In genomic region chr12:58802410-58802809, GRCm38 (mm10) we compare ENCODE assay signal across 8 mouse cellular contexts.
DNase-seq lines count a peak whose midpoint lies in the region; ATAC-seq and TF ChIP-seq lines count a peak whose summit lies in the region.

No protein-coding gene starts in this region.

- intact Hi-C loops in heart, postnatal 36 days (cut with DNase I) = loop anchor here (1.0 kb wide), 1 partner anchor 976 kb away; no protein-coding TSS in a partner anchor

- 0 out of 2 replicates have a peak, but pooled peaks have one; percentile 22 for TF ChIP-seq EP300 in ES-Bruce4 (IDR thresholded peaks at IDR 0.05; ENCODE audit: insufficient read depth, low read depth, low read length)

- no peak overlapping the region for H3K4me2 ChIP-seq in forebrain, embryonic 13.5 days
- H3K4me2 ChIP-seq in lung, embryonic 15.5 days = no peak overlapping the region

- no peaks in the 10 kb centered on the region for H3K4me1 ChIP-seq in ES-Bruce4 (ENCODE audit: control insufficient read depth, insufficient read depth, low read length)
- peaks cover 2% of the 10 kb centered on the region; the same call in 1 of the 2 replicates for H3K4me1 ChIP-seq in forebrain, embryonic 13.5 days
- no peaks in the 10 kb centered on the region for H3K4me1 ChIP-seq in lung, embryonic 15.5 days

- 40% methylated on average over 4 of the region's 4 CpGs for WGBS in forebrain, embryonic 13.5 days
- WGBS in lung, embryonic 15.5 days = 37% methylated on average over 4 of the region's 4 CpGs

- H3K36me3 ChIP-seq in ES-Bruce4 (ENCODE audit: control insufficient read depth, insufficient read depth, low read length, poor library complexity, severe bottlenecking) = no peaks in the 10 kb centered on the region
- H3K36me3 ChIP-seq in forebrain, embryonic 13.5 days (ENCODE audit: poor library complexity, severe bottlenecking) = no peaks in the 10 kb centered on the region
- no peaks in the 10 kb centered on the region for H3K36me3 ChIP-seq in lung, embryonic 15.5 days

- no peaks in the 10 kb centered on the region for H3K27me3 ChIP-seq in ES-Bruce4 (ENCODE audit: control insufficient read depth, insufficient read depth, low read length, poor library complexity, severe bottlenecking)
- H3K27me3 ChIP-seq in forebrain, embryonic 13.5 days = no peaks in the 10 kb centered on the region
- H3K27me3 ChIP-seq in lung, embryonic 15.5 days = no peaks in the 10 kb centered on the region

- peak; percentile 88 for TF ChIP-seq CTCF in ES-Bruce4 (IDR thresholded peaks at IDR 0.05; ENCODE audit: low read depth, low read length)

- H3K9ac ChIP-seq in ES-Bruce4 (ENCODE audit: low read depth, poor library complexity, severe bottlenecking) = no peak overlapping the region
- no peak overlapping the region for H3K9ac ChIP-seq in forebrain, embryonic 13.5 days
- H3K9ac ChIP-seq in lung, embryonic 15.5 days = no peak overlapping the region

- TF ChIP-seq POLR2A in ES-Bruce4 (IDR thresholded peaks at IDR 0.05; ENCODE audit: insufficient read depth, low read length) = no peak

- H3K4me3 ChIP-seq in ES-Bruce4 (ENCODE audit: low read depth, low read length) = no peak overlapping the region
- no peak overlapping the region for H3K4me3 ChIP-seq in forebrain, embryonic 13.5 days
- no peak overlapping the region for H3K4me3 ChIP-seq in lung, embryonic 15.5 days

- peak; percentile 93 for ATAC-seq in forebrain, embryonic 13.5 days
- 0 out of 2 replicates have a peak, but pooled peaks have one; percentile 55 for ATAC-seq in lung, embryonic 15.5 days (ENCODE audit: borderline replicate concordance, extremely low read depth, low FRiP score, low TSS enrichment)

- H3K27ac ChIP-seq in ES-Bruce4 (ENCODE audit: insufficient read depth, low read length) = no peak overlapping the region
- H3K27ac ChIP-seq in forebrain, embryonic 13.5 days = no peak overlapping the region
- H3K27ac ChIP-seq in lung, embryonic 15.5 days = no peak overlapping the region

- DNase-seq in brain, embryonic 18.5 days (ENCODE audit: low read depth, low spot score) = peak; percentile 28
- peak; percentile 52 to 79 for DNase-seq in heart, postnatal 36 days
- DNase-seq in layer of hippocampus, adult 18-20 months (ENCODE audit: low spot score in 2 of 2) = peak; percentile 80 to 89
- DNase-seq in retina, postnatal 7 days (ENCODE audit: low read depth, low spot score) = peak; percentile 43
- peak; percentile 79 for DNase-seq in thymus, postnatal 4 days

- no peaks in the 10 kb centered on the region for H3K9me3 ChIP-seq in ES-Bruce4 (replicated peaks; ENCODE audit: control insufficient read depth, insufficient read depth, low read length, poor library complexity, severe bottlenecking)
- H3K9me3 ChIP-seq in forebrain, embryonic 13.5 days (replicated peaks) = no peaks in the 10 kb centered on the region
- H3K9me3 ChIP-seq in lung, embryonic 15.5 days = no peaks in the 10 kb centered on the region

Comparison
In these comparisons a context has a peak if more than half of its experiments do, and no peak if none do; other contexts are left out.
1. DNase-seq: peak in every context shown above with its lines; median percentile 84 in layer of hippocampus, adult 18-20 months; 79 in thymus, postnatal 4 days; 66 in heart, postnatal 36 days; 43 in retina, postnatal 7 days; 28 in brain, embryonic 18.5 days.